Mouse (Mus musculus) liver, embryonic 16.5 days (tissue): Measurements from ENCODE around the gene Hectd4. TPM values are rescaled to one million over a fixed set of nuclear protein-coding genes. Genes with fewer than 3 reads are reported as not detected.
"Not testable (repeated sequence)": the region's sequence is repeated elsewhere in the genome, so short reads cannot be mapped to it uniquely, and the experiment has no call there.

Source experiments
- ATAC-seq: fragments of 200-750 bp; cut with Nextera tagmentation; 2 replicates; pipeline ENCODE4 v1.8.0; 2017; ENCODE audit warnings: low read depth, mild to moderate bottlenecking, moderate number of reproducible peaks, moderate library complexity
- H3K27ac ChIP-seq: fragments of 300-500 bp; sonication (generic); 2 replicates; pipeline ENCODE4 v1.5.1; 2014; ENCODE audit warnings: mild to moderate bottlenecking, low read length
- H3K27me3 ChIP-seq: fragments of 300-500 bp; sonication (generic); 2 replicates; pipeline ENCODE4 v1.6.1; 2014; ENCODE audit warnings: low read depth, low read length, mixed read lengths; ENCODE audit not compliant: control insufficient read depth, insufficient read depth
- H3K36me3 ChIP-seq: fragments of 300-500 bp; sonication (generic); 2 replicates; pipeline ENCODE4 v1.6.1; 2014; ENCODE audit warnings: mild to moderate bottlenecking; ENCODE audit not compliant: control insufficient read depth, insufficient read depth
- H3K4me1 ChIP-seq: fragments of 300-500 bp; sonication (generic); 2 replicates; pipeline ENCODE4 v1.6.1; 2014; ENCODE audit warnings: low read depth, low read length, mixed read lengths; ENCODE audit not compliant: control insufficient read depth
- H3K4me2 ChIP-seq: fragments of 300-500 bp; sonication (generic); 2 replicates; pipeline ENCODE4 v1.6.1; 2014; ENCODE audit warnings: low read depth, low read length, mixed read lengths
- H3K4me3 ChIP-seq: fragments of 300-500 bp; sonication (generic); 2 replicates; pipeline ENCODE4 v1.5.1; 2014; ENCODE audit warnings: low read depth, mild to moderate bottlenecking, low read length
- H3K9ac ChIP-seq: fragments of 300-500 bp; sonication (generic); 2 replicates; pipeline ENCODE4 v1.6.1; 2014; ENCODE audit warnings: low read depth, low read length
- H3K9me3 ChIP-seq: fragments of 300-500 bp; sonication (generic); replicated peaks from 2 replicates; pipeline ENCODE4 v1.6.1; 2016; ENCODE audit warnings: low read length; ENCODE audit not compliant: control insufficient read depth
- WGBS: fragments of 180-500 bp; shearing (Covaris S2); extraction: QIAGEN DNeasy Blood & Tissue Kit; methylation state at CpG from one replicate; pipeline ENCODE4 v1.1.7; 2014; ENCODE audit not compliant: insufficient replicate concordance; 5-methylcytosine and 5-hydroxymethylcytosine counted together
- polyA plus RNA-seq: library from polyadenylated mRNA; unstranded; fragments of >200 nt; fragmentation: Nextera tagmentation; extraction: Ambion mirVana; gene quantifications from 2 replicates; pipeline ENCODE4 v1.2.1, GENCODE M21; 2015

The Hectd4 gene
- polyA plus RNA-seq, 1 experiment from 2014 or later: 8.7 TPM

GRCm38 (mm10) chr5:121305009-121305408 lies 85.0 kb downstream of the Hectd4 start:
- Histone ChIP-seq H3K4me1 (no peaks in the 10 kb centered on the region), H3K4me3 (no peak overlapping the region), H3K9me3 (no peaks in the 10 kb centered on the region), H3K4me2 (no peak overlapping the region), H3K27me3 (no peaks in the 10 kb centered on the region), H3K36me3 (peaks cover 88% of the 10 kb centered on the region), H3K9ac (no peak overlapping the region), H3K27ac (no peak overlapping the region)
- WGBS: 87% methylated on average over 7 of the region's 7 CpGs
- ATAC-seq: no peak

- no peak overlapping the region for H3K27ac ChIP-seq
- no peak overlapping the region for H3K4me2 ChIP-seq
- WGBS: 75% methylated on average over 3 of the region's 3 CpGs
- no peaks in the 10 kb centered on the region for H3K4me1 ChIP-seq
- no peak overlapping the region for H3K9ac ChIP-seq
- no peaks in the 10 kb centered on the region for H3K27me3 ChIP-seq
- no peak overlapping the region for H3K4me3 ChIP-seq
- H3K9me3 ChIP-seq: no peaks in the 10 kb centered on the region
- no peak for ATAC-seq
- H3K36me3 ChIP-seq: peaks cover 94% of the 10 kb centered on the region
Measured at GRCm38 (mm10) chr5:121307620-121308019, 87.6 kb downstream of the Hectd4 start.

- Histone ChIP-seq H3K9me3 (no peaks in the 10 kb centered on the region), H3K4me2 (no peak overlapping the region), H3K27ac (no peak overlapping the region), H3K27me3 (no peaks in the 10 kb centered on the region), H3K4me3 (no peak overlapping the region), H3K36me3 (peaks cover 95% of the 10 kb centered on the region), H3K4me1 (no peaks in the 10 kb centered on the region), H3K9ac (no peak overlapping the region)
- no peak for ATAC-seq
- 94% methylated on average over 8 of the region's 8 CpGs for WGBS
Measured at GRCm38 (mm10) chr5:121311576-121311975, 91.6 kb downstream of the Hectd4 start.

GRCm38 (mm10) chr5:121313764-121314474 lies 93.9 kb downstream of the Hectd4 start:
- no peak overlapping the region for H3K9ac ChIP-seq
- H3K4me1 ChIP-seq: no peaks in the 10 kb centered on the region
- peaks cover 95% of the 10 kb centered on the region for H3K36me3 ChIP-seq
- no peaks in the 10 kb centered on the region for H3K9me3 ChIP-seq
- no peak overlapping the region for H3K27ac ChIP-seq
- no peak overlapping the region for H3K4me3 ChIP-seq
- no peak for ATAC-seq
- H3K4me2 ChIP-seq: no peak overlapping the region
- WGBS: 92% methylated on average over 10 of the region's 10 CpGs
- no peaks in the 10 kb centered on the region for H3K27me3 ChIP-seq

- Histone ChIP-seq H3K4me1 (no peaks in the 10 kb centered on the region), H3K36me3 (peaks cover 83% of the 10 kb centered on the region), H3K27ac (no peak overlapping the region), H3K4me2 (no peak overlapping the region), H3K9ac (no peak overlapping the region), H3K4me3 (no peak overlapping the region), H3K9me3 (no peaks in the 10 kb centered on the region), H3K27me3 (no peaks in the 10 kb centered on the region)
- ATAC-seq: no peak
- WGBS: 92% methylated on average over 14 of the region's 14 CpGs
Measured at GRCm38 (mm10) chr5:121326079-121326805, 106.2 kb downstream of the Hectd4 start.

GRCm38 (mm10) chr5:121329333-121330058 lies 109.5 kb downstream of the Hectd4 start:
- Histone ChIP-seq H3K27me3 (no peaks in the 10 kb centered on the region), H3K4me2 (peak overlapping the region; percentile 11; the same call in 1 of the 2 replicates), H3K27ac (0 out of 2 replicates have a peak overlapping the region, but pooled peaks have one; percentile 3), H3K4me1 (no peaks in the 10 kb centered on the region), H3K4me3 (peak overlapping the region; percentile 34), H3K9ac (no peak overlapping the region; the same call in 1 of the 2 replicates), H3K9me3 (no peaks in the 10 kb centered on the region), H3K36me3 (peaks cover 83% of the 10 kb centered on the region)
- ATAC-seq: no peak
- 71% methylated on average over 11 of the region's 11 CpGs for WGBS

GRCm38 (mm10) chr5:121330154-121330816 lies 110.3 kb downstream of the Hectd4 start:
- not testable (repeated sequence) for H3K9ac ChIP-seq, H3K4me2 ChIP-seq, H3K4me1 ChIP-seq, H3K9me3 ChIP-seq, H3K27me3 ChIP-seq
- peak overlapping the region; percentile 5; the same call in 1 of the 2 replicates for H3K27ac ChIP-seq
- peaks cover 83% of the 10 kb centered on the region for H3K36me3 ChIP-seq
- ATAC-seq: peak; percentile 23; the same call in 1 of the 2 replicates
- H3K4me3 ChIP-seq: peak overlapping the region; percentile 34
- 49% methylated on average over 9 of the region's 19 CpGs for WGBS

- no peak overlapping the region for H3K4me3 ChIP-seq
- H3K9me3 ChIP-seq: no peaks in the 10 kb centered on the region
- H3K36me3 ChIP-seq: peaks cover 84% of the 10 kb centered on the region
- 92% methylated on average over 10 of the region's 10 CpGs for WGBS
- H3K4me2 ChIP-seq: no peak overlapping the region
- H3K9ac ChIP-seq: no peak overlapping the region
- no peak for ATAC-seq
- no peaks in the 10 kb centered on the region for H3K27me3 ChIP-seq
- no peaks in the 10 kb centered on the region for H3K4me1 ChIP-seq
- no peak overlapping the region for H3K27ac ChIP-seq
Measured at GRCm38 (mm10) chr5:121331731-121332130, 111.7 kb downstream of the Hectd4 start.
